Mouse (Mus musculus) testis, adult 2 months (tissue): ENCODE measurements around the gene Mtch1. TPM values are rescaled to one million over a fixed set of nuclear protein-coding genes. Genes with fewer than 3 reads are reported as not detected.

Source experiments
- H3K27ac ChIP-seq: fragments of 200-500 bp; 2 replicates; pipeline ENCODE4 v1.5.1; 2012; ENCODE audit warnings: low read depth, low read length; ENCODE audit not compliant: control insufficient read depth, insufficient read depth
- H3K27me3 ChIP-seq: fragments of 200-500 bp; 2 replicates; pipeline ENCODE4 v1.6.1; 2012; ENCODE audit warnings: mild to moderate bottlenecking, low read length, moderate library complexity; ENCODE audit not compliant: control insufficient read depth, insufficient read depth
- H3K36me3 ChIP-seq: fragments of 200-500 bp; 2 replicates; pipeline ENCODE4 v1.6.1; 2012; ENCODE audit warnings: mild to moderate bottlenecking, low read length; ENCODE audit not compliant: control insufficient read depth, insufficient read depth
- H3K4me1 ChIP-seq: fragments of 200-500 bp; 2 replicates; pipeline ENCODE4 v1.6.1; 2012; ENCODE audit warnings: low read length; ENCODE audit not compliant: control insufficient read depth, insufficient read depth
- H3K4me3 ChIP-seq: fragments of 200-500 bp; 2 replicates; pipeline ENCODE4 v1.5.1; 2012; ENCODE audit warnings: low read depth, mild to moderate bottlenecking, low read length, moderate library complexity, mixed read lengths; ENCODE audit not compliant: control insufficient read depth
- CTCF ChIP-seq: fragments of 200-500 bp; IDR thresholded peaks from 2 replicates; pipeline ENCODE4 v1.5.1; 2012; ENCODE audit warnings: low read depth, mild to moderate bottlenecking, inconsistent platforms, low read length, moderate library complexity; ENCODE audit not compliant: control insufficient read depth, insufficient read depth, insufficient replicate concordance
- POLR2A ChIP-seq: fragments of 200-500 bp; IDR thresholded peaks from 2 replicates; pipeline ENCODE4 v1.6.1; 2012; ENCODE audit warnings: low read depth, mild to moderate bottlenecking, inconsistent platforms, low read length, moderate library complexity; ENCODE audit not compliant: control insufficient read depth
- polyA plus RNA-seq: library from polyadenylated mRNA; depleted of rRNA; stranded (reverse); fragments of >200 nt; gene quantifications from 2 replicates; pipeline ENCODE4 v1.2.3, GENCODE M21; 2012

Gene Mtch1
- polyA plus RNA-seq, 1 experiment = 43.5 TPM

GRCm38 (mm10) chr17:29391280-29391679 is 43.5 kb upstream of the Mtch1 start:
- Histone ChIP-seq H3K4me1 (no peaks in the 10 kb centered on the region), H3K36me3 (no peaks in the 10 kb centered on the region), H3K27me3 (no peaks in the 10 kb centered on the region), H3K27ac (no peak overlapping the region), H3K4me3 (no peak overlapping the region)
- TF ChIP-seq CTCF (no peak), POLR2A (no peak)

DNA sequence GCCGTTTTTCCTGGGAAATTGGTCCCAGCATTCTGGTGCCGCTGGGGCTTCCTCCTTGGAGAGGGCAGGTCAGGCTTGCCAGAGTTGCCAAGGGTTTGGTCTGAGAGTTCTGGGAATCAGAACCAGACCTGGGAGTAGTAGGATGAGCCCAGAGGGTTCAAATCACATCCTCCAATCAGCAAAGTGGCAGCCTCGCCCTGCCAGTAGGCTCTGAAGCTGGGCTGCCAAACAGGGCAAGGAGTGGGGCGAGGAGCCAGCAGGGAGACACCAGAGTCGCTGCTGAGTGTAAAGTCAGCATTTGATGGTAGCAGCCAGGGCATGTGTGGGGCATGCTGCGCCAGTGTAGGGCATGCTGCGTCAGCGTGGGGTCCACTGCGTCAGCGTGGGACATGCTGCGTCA is 41.2 kb upstream of the Mtch1 start:
- Histone ChIP-seq H3K27me3 (no peaks in the 10 kb centered on the region), H3K27ac (no peak overlapping the region), H3K36me3 (no peaks in the 10 kb centered on the region)

DNA sequence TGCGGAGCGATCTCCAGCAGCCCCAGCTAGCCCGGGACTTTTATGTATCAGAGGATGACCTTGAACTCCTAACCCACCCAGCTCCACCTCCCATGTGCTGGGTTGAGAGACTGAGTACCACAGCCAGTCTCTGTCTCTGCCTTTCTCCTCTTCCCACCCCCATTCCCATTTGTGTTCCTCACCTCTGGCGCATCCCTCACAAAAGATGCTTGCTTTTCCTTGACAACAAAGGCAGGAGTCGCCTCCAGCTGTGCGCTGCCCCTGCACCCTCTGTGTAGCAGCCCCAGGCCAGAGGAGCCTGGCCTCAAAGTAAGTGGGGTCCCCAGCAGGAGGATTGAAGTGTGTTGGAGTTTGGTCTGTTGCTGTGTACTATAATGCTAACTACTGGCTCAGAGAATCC is 38.0 kb upstream of the Mtch1 start:
- peaks cover 2% of the 10 kb centered on the region; the same call in 1 of the 2 replicates for H3K4me1 ChIP-seq
- no peak overlapping the region for H3K27ac ChIP-seq
- no peaks in the 10 kb centered on the region for H3K27me3 ChIP-seq
- TF ChIP-seq CTCF (no peak), POLR2A (no peak)
- no peak overlapping the region for H3K4me3 ChIP-seq
- no peaks in the 10 kb centered on the region for H3K36me3 ChIP-seq

More for the DNA sequence above, 41.2 kb upstream of the Mtch1 start:
- TF ChIP-seq POLR2A = no peak
- TF ChIP-seq CTCF = no peak
- Histone ChIP-seq H3K4me1 (no peaks in the 10 kb centered on the region), H3K4me3 (no peak overlapping the region)

DNA sequence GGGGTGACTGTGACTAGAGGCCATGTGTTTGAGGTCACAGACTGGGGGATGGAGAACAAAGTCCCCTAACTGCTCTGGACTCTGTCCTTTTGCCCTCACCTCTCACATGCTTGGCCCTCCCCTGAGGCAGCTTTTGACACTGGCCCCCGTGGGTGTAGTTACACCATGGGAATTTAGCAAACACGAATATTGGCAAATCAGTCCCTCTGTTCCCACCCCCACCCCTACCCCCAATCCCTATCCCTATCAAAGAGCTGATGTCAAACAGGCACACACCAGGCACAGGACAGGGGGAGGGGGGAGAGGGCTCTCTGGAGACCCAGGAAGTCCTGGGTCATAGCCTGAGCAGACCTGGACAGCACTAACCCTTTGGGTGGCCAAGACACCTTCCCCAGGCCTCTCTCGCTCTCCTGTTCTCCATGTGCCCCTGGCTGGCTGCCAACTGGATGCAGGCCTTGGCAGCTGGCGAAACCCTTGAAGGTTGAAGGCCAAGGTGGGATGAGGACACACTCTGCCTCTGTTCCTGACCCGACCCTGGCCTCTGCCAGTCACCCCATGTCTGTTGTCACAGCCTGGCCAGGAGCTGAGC is 37.2 kb upstream of the Mtch1 start:
- peaks cover 2% of the 10 kb centered on the region; the same call in 1 of the 2 replicates for H3K4me1 ChIP-seq
- H3K36me3 ChIP-seq = no peaks in the 10 kb centered on the region
- no peak overlapping the region for H3K4me3 ChIP-seq
- no peaks in the 10 kb centered on the region for H3K27me3 ChIP-seq
- TF ChIP-seq CTCF = no peak
- no peak for TF ChIP-seq POLR2A
- no peak overlapping the region for H3K27ac ChIP-seq

- no peak overlapping the region for H3K4me3 ChIP-seq
- H3K27ac ChIP-seq = no peak overlapping the region
- TF ChIP-seq CTCF (no peak), POLR2A (no peak)
Measured at GRCm38 (mm10) chr17:29383923-29384322, 36.2 kb upstream of the Mtch1 start.

DNA sequence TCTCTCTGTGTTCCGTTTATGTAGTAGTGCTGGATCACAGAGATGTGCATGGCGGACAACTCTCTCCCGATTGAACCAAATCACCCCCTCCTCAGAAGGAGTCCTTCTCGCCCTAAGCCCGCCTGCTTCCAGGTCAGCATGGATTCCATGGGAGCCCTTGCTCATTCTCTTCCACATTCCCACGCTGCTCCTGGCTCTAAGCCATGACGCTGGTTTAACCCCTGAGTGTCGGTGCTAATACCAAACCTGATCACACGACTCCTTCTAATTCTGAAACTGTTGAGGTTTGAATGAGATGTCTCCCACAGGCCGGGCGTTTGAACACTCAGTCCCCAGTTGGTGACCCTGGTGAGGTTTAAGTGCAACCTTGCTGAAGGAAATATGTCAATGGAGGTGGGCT is 34.7 kb upstream of the Mtch1 start:
- peaks cover 2% of the 10 kb centered on the region; the same call in 1 of the 2 replicates for H3K4me1 ChIP-seq
- H3K36me3 ChIP-seq = no peaks in the 10 kb centered on the region
- TF ChIP-seq POLR2A = no peak
- TF ChIP-seq CTCF = no peak
- no peaks in the 10 kb centered on the region for H3K27me3 ChIP-seq
- no peak overlapping the region for H3K4me3 ChIP-seq
- H3K27ac ChIP-seq = no peak overlapping the region

More at GRCm38 (mm10) chr17:29383923-29384322, 36.2 kb upstream of the Mtch1 start:
- Histone ChIP-seq H3K27me3 (no peaks in the 10 kb centered on the region), H3K36me3 (no peaks in the 10 kb centered on the region), H3K4me1 (peaks cover 2% of the 10 kb centered on the region; the same call in 1 of the 2 replicates)

- Histone ChIP-seq H3K4me1 (peaks cover 2% of the 10 kb centered on the region; the same call in 1 of the 2 replicates), H3K27ac (no peak overlapping the region), H3K36me3 (no peaks in the 10 kb centered on the region), H3K27me3 (no peaks in the 10 kb centered on the region), H3K4me3 (no peak overlapping the region)
- TF ChIP-seq POLR2A (no peak), CTCF (peak; percentile 75; the same call in 1 of the 2 replicates)
Measured at GRCm38 (mm10) chr17:29381472-29381871, 33.7 kb upstream of the Mtch1 start.
